Mouse (Mus musculus) c-Kit-negative CD71-positive TER-119-positive erythroid progenitor cells, embryonic 14.5 days (primary cell): Measurements from ENCODE around the gene Vmn1r74.
"Not testable (repeated sequence)": the region's sequence is repeated elsewhere in the genome, so short reads cannot be mapped to it uniquely, and the experiment has no call there.

ENCODE experiments used
- DNase-seq: peaks from one replicate; pipeline ENCODE4 v3.0.0-alpha.2; 2013; ENCODE audit warnings: low read depth, low spot score

Gene Vmn1r74

DNA sequence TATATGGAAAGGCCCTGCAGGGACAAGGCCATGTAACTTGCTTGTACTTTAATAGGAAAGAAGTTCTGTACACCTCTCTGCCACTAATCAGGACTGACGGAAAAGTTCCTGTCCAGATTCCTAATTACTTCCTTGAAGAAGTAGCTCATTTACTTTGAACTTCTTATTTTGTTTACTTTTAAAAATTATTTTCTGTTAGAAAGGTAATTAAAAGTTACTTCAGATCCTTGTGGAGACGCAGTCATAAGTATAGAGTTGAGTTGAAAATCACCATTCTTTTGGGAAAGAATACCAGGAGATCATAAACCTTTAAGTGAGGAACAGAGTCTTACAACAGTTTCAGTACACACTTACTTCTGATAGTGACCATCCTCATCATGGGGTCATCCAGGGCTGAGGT, at the start of gene Vmn1r74:
Vmn1r74 (plus strand) TSS at position 301 of the 400 bp plus-strand sequence.
- no peak for DNase-seq

DNA sequence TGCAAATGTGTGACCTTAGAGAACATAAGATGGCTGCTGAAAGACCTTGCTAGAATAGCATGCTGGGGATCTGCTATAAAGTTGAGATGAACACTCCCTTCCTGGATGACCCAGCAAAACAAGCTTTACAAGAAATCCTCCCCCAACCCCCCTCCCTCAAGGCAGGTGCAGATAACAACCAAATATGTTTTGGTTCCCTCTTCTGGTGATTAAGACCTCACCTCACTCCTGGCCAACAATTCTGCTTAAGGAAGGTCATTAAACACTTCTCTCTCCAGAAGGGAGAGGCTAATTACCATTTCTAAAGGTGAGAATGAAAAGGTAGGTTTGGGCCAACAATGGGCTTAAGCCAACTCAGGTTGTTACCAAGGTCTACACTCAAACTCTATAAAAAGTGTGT, 20.0 kb upstream of the Vmn1r74 start:
- no peak for DNase-seq

DNA sequence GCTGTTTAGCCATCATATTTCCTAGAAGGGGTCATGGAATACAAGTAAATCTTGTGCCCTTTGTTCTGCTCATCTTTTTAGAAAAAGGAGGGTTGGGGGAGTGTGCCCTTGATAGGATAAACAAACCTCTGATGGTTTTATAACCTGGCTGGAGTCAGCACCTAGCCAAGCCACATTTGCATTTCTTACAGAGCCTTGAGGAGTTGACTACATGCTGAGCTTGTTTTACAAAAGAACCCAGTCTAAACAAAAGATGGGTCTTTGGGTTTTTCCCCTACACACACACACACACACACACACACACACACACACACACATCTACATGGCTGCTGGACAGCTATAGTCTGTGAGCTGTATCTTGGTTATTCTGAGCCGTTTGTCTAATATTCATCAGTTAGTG, 11.6 kb upstream of the Vmn1r74 start:
- DNase-seq = no peak

DNA sequence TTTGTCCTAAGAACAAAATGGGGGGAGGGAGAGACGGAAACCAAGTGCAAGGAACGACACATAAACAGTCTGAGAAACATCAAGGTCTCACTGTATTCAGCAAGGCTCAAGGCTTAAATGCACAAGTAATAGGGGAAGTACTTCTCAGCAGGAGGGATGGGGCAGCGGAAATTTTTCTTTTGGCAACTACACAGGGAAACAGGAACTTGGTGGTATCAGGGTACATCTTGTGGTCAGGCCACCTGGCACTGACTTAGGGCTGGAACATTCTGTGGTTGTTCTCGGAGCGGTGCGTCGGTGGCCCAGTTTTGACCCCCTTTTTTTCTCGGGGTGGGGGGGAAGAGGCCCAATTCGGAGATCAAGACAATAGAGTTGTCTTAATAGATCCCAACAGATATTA, 10.5 kb upstream of the Vmn1r74 start:
- not testable (repeated sequence) for DNase-seq

DNA sequence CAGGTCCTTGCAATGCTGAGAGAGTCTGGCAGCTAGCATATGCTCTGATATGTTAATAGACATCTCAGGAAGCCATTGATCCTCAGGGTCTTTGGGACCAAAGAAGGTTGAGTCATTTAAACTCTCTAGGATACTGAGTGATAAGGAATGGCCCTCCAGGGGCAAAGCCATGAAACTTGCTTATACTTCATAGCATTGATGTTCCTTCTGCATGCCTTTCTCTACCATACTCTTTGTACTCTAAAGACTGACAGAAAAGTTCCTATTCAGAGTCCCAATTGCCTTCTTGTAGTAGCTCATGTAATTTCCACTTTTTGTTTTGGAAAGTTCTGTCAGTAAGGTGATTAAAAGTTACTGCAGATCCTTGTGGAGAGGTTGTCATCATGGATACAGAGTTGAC, 40.5 kb downstream of the Vmn1r74 start, which contains the start of gene Vmn1r75:
Vmn1r75 (plus strand) TSS at position 301 of the 400 bp plus-strand sequence.
- DNase-seq = no peak
